In the genomic region with DNA sequence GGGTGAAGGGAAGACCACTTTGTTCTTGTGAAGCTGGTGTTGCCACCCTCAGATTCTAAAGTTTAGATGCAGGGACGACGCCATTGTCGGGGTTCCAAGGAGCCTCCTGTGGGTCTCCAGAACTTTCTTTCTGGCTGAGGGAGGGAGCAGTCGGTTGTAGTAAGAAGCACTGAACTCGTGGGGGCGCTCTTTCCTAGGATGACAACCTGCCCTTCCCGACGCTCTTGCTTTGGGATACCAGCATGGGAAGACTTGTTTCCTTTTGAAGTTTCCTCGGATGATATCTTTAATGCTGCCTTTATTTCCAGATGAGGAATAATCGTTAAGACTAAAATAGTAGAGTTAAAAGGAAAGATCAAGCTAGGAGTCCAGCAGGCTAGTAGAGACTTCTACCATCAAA, we compare ENCODE assay signal across 18 mouse cellular contexts. TPM values are rescaled to one million over a fixed set of nuclear protein-coding genes. Genes with fewer than 3 reads are reported as not detected.
DNase-seq lines count a peak whose midpoint lies in the region; TF ChIP-seq lines count a peak whose summit lies in the region.
"Not testable (repeated sequence)": the region's sequence is repeated elsewhere in the genome, so short reads cannot be mapped to it uniquely, and the experiment has no call there.
"Had no signal": no experiment of that assay in that cellular context is flagged by ENCODE, and none has a peak within 500 bp of the region (broad histone marks: within the 10 kb centered on the region; RNA-seq: fewer than 3 reads in every experiment).

A gene (minus strand): TSS at position 101 of the 400 bp plus-strand sequence.

- peak; percentile 14 for DNase-seq in MEL (ENCODE audit: low read depth, low spot score)
- DNase-seq in cerebellum, postnatal 10 days, result peak; percentile 3 to 11
- peak; percentile 2 for DNase-seq in gastrocnemius, postnatal 14 days
- DNase-seq in kidney, adult 2 months; lung, adult 2 months: not testable (repeated sequence)
- peak; percentile 0 for DNase-seq in mesoderm, embryonic 11.5 days (ENCODE audit: low read depth, low spot score)
- peak; percentile 47 for DNase-seq in testis, postnatal 10 days (ENCODE audit: low spot score)

- not testable (repeated sequence) for H3K9me3 ChIP-seq in MEL (replicated peaks; ENCODE audit: insufficient read depth, low read length)

- H3K4me3 ChIP-seq in MEL (ENCODE audit: control insufficient read depth in 1 of 2, insufficient read depth in 1 of 2, low read depth in 2 of 2, low read length in 2 of 2); kidney, adult 2 months (ENCODE audit: insufficient read depth, low read depth, low read length); lung, adult 2 months (replicated peaks; ENCODE audit: extremely low read depth, low read depth, low read length): not testable (repeated sequence)

- H3K4me1 ChIP-seq in MEL (ENCODE audit: control insufficient read depth in 1 of 2, insufficient read depth in 2 of 2, low read length in 2 of 2); kidney, adult 2 months (ENCODE audit: control insufficient read depth, insufficient read depth, low read length); lung, adult 2 months (ENCODE audit: control insufficient read depth, insufficient read depth, low read length): not testable (repeated sequence)

- intact Hi-C loops in gastrocnemius, postnatal 14 days (cut with DNase I; ENCODE audit: low total_unique reads), result not testable (repeated sequence)

- WGBS in kidney, adult 2 months, result 80% methylated on average over 10 of the region's 10 CpGs
- WGBS in lung, adult 2 months, result 74% methylated on average over 10 of the region's 10 CpGs

- H3K79me2 ChIP-seq in MEL (ENCODE audit: control insufficient read depth, insufficient read depth, low read length, poor library complexity), result not testable (repeated sequence)

- H3K9ac ChIP-seq in MEL (ENCODE audit: control insufficient read depth, low read depth, low read length, poor library complexity, severe bottlenecking), result not testable (repeated sequence)

- peak; percentile 27 for TF ChIP-seq RAD21 in MEL (IDR thresholded peaks at IDR 0.05; ENCODE audit: low read depth, low read length)

- not testable (repeated sequence) for H3K36me3 ChIP-seq in MEL (ENCODE audit: control insufficient read depth in 1 of 2, insufficient read depth in 2 of 2, low read length in 2 of 2); kidney, adult 2 months (ENCODE audit: control insufficient read depth, insufficient read depth, low read length)

- not testable (repeated sequence) for H3K27ac ChIP-seq in MEL (ENCODE audit: control insufficient read depth, low read depth, low read length); kidney, adult 2 months (ENCODE audit: insufficient read depth, low read depth, low read length)

- TF ChIP-seq POLR2A in MEL (IDR thresholded peaks at IDR 0.05; ENCODE audit: control insufficient read depth in 1 of 2, insufficient read depth in 1 of 2, low read depth in 1 of 2, low read length in 2 of 2, poor library complexity in 1 of 2); kidney, adult 2 months (IDR thresholded peaks at IDR 0.05; ENCODE audit: low read depth, low read length); lung, adult 2 months (IDR thresholded peaks at IDR 0.05; ENCODE audit: borderline replicate concordance, extremely low read depth, low read depth, low read length): not testable (repeated sequence)

- H3K27me3 ChIP-seq in MEL (ENCODE audit: control insufficient read depth in 1 of 2, insufficient read depth in 2 of 2, low read length in 2 of 2); kidney, adult 2 months (replicated peaks; ENCODE audit: control insufficient read depth, insufficient read depth, low read length): not testable (repeated sequence)

- TF ChIP-seq CTCF in MEL (IDR thresholded peaks at IDR 0.05 in 2 of 3, conservative IDR thresholded peaks at IDR 0.05 in 1 of 3; ENCODE audit: control insufficient read depth in 1 of 3, insufficient read depth in 1 of 3, low read depth in 2 of 3, low read length in 3 of 3, poor library complexity in 1 of 3, severe bottlenecking in 1 of 3), result peak in 2 of 3 experiments; percentile 29; a peak in 4 of 6 replicates
- 0 out of 2 replicates have a peak, but pooled peaks have one; percentile 19 for TF ChIP-seq CTCF in kidney, adult 2 months (conservative IDR thresholded peaks at IDR 0.05; ENCODE audit: insufficient read depth, insufficient read length, low read depth, low read length)
- peak; percentile 15; the same call in 1 of the 2 replicates for TF ChIP-seq CTCF in lung, adult 2 months (IDR thresholded peaks at IDR 0.05; ENCODE audit: insufficient read depth, low read length)

- not testable (repeated sequence) for TF ChIP-seq EP300 in MEL (IDR thresholded peaks at IDR 0.05; ENCODE audit: low read depth in 1 of 2, low read length in 2 of 2)

RNA-seq across cellular contexts. Expression of the gene that starts here (rescaled TPM):
- not detected in 2 replicates for total RNA-seq in MEL (2012; rRNA removed)
- polyA plus RNA-seq in MEL (2012; ENCODE audit: insufficient read depth in 1 of 2, insufficient read length in 2 of 2, low read depth in 1 of 2, low replicate concordance in 2 of 2, missing spikeins in 1 of 2), result not detected
- under 1 TPM; 0.16 to 0.33 TPM for total RNA-seq in gastrocnemius, postnatal 14 days (2021)
- polyA plus RNA-seq in kidney, adult 2 months (2012; rRNA removed), result 228 and 241 TPM in 2 replicates
- 6.3 and 7.9 TPM in 2 replicates for polyA plus RNA-seq in lung, adult 2 months (2012; rRNA removed)
- total RNA-seq: G1E; heart, postnatal 4 days had no signal
- polyA plus RNA-seq: activated CD4-positive, CD25-positive, alpha-beta regulatory T cell, adult 4 months; CD4-positive, CD25-positive, alpha-beta regulatory T cell, adult 4 months; embryonic facial prominence, embryonic 12.5 days; forebrain, embryonic 11.5 days; forebrain, embryonic 15.5 days; G1E; heart, embryonic 10.5 days; heart, embryonic 14.5 days; hindbrain, embryonic 12.5 days; inflammation-experienced regulatory T-cells, adult 6 months had no signal

Comparison
In these comparisons a context has a peak if more than half of its experiments do, and no peak if none do; other contexts are left out.
1. RNA of the gene that starts here (polyA plus RNA-seq): 228 to 241 TPM in kidney, adult 2 months; 6.3 to 7.9 TPM in lung, adult 2 months and not detected in MEL; every median in the first group is over 10 times any median in the second.
2. Peak in DNase-seq in MEL; RNA of the gene not detected or under 1 TPM.
3. Peak in DNase-seq in gastrocnemius, postnatal 14 days; RNA of the gene not detected or under 1 TPM.
4. Peak in every context shown above with its lines, with median percentiles within 50 percentile points of each other: CTCF ChIP-seq.